ENCODE assay signal across 23 mouse cellular contexts in genomic region chr13:37432653-37433052, GRCm38 (mm10).
DNase-seq lines count a peak whose midpoint lies in the region; ATAC-seq and TF ChIP-seq lines count a peak whose summit lies in the region.
"Had no signal": no experiment of that assay in that cellular context is flagged by ENCODE, and none has a peak within 500 bp of the region (broad histone marks: within the 10 kb centered on the region; RNA-seq: fewer than 3 reads in every experiment).

No protein-coding gene starts in this region.

- 13% methylated on average over 4 of the region's 4 CpGs for WGBS in liver, embryonic 11.5 days
- 45% methylated on average over 4 of the region's 4 CpGs for WGBS in hindbrain, embryonic 11.5 days
- 27% methylated on average over 4 of the region's 4 CpGs for WGBS in intestine, embryonic 15.5 days

- H3K4me2 ChIP-seq in liver, embryonic 11.5 days = peak overlapping the region; percentile 10; the same call in 1 of the 2 replicates
- H3K4me2 ChIP-seq in hindbrain, embryonic 11.5 days (replicated peaks; ENCODE audit: low read depth, low read length) = no peak overlapping the region
- no peak overlapping the region for H3K4me2 ChIP-seq in intestine, embryonic 15.5 days (replicated peaks)
- H3K4me2 ChIP-seq: heart, embryonic 12.5 days; hindbrain, embryonic 15.5 days; limb, embryonic 12.5 days; lung, embryonic 15.5 days; neural tube, embryonic 15.5 days had no signal

- no peaks in the 10 kb centered on the region for H3K9me3 ChIP-seq in liver, embryonic 11.5 days (ENCODE audit: control insufficient read depth, low read length)
- no peaks in the 10 kb centered on the region for H3K9me3 ChIP-seq in MEL (replicated peaks; ENCODE audit: insufficient read depth, low read length)
- no peaks in the 10 kb centered on the region for H3K9me3 ChIP-seq in hindbrain, embryonic 11.5 days (ENCODE audit: control insufficient read depth, low read length)
- H3K9me3 ChIP-seq in intestine, embryonic 15.5 days = no peaks in the 10 kb centered on the region
- H3K9me3 ChIP-seq: forebrain, embryonic 10.5 days; heart, embryonic 12.5 days; hindbrain, embryonic 15.5 days; limb, embryonic 12.5 days; lung, embryonic 15.5 days; neural tube, embryonic 15.5 days had no signal

- no peaks in the 10 kb centered on the region; the same call in 1 of the 2 replicates for H3K4me1 ChIP-seq in liver, embryonic 11.5 days (replicated peaks; ENCODE audit: control insufficient read depth, insufficient read depth, low read length)
- H3K4me1 ChIP-seq in MEL (ENCODE audit: control insufficient read depth in 1 of 2, insufficient read depth in 2 of 2, low read length in 2 of 2) = peaks cover 0 to 5% of the 10 kb centered on the region in 2 experiments; a peak in 1 of 4 replicates
- H3K4me1 ChIP-seq in hindbrain, embryonic 11.5 days (replicated peaks; ENCODE audit: control insufficient read depth, insufficient read depth, low read length) = no peaks in the 10 kb centered on the region
- H3K4me1 ChIP-seq in intestine, embryonic 15.5 days (replicated peaks) = peaks cover 5% of the 10 kb centered on the region; the same call in 1 of the 2 replicates

- ATAC-seq in liver, embryonic 11.5 days (replicated peaks; ENCODE audit: low FRiP score) = no peak
- ATAC-seq in megakaryocyte, adult 5-6 weeks (ENCODE audit: poor library complexity, severe bottlenecking) = peak; percentile 31; the same call in 1 of the 2 replicates
- no peak for ATAC-seq in hindbrain, embryonic 11.5 days (ENCODE audit: low FRiP score)
- no peak for ATAC-seq in intestine, embryonic 15.5 days

- no peak for TF ChIP-seq CTCF in MEL (IDR thresholded peaks at IDR 0.05 in 2 of 3, conservative IDR thresholded peaks at IDR 0.05 in 1 of 3; ENCODE audit: control insufficient read depth in 1 of 3, insufficient read depth in 1 of 3, low read depth in 2 of 3, low read length in 3 of 3, poor library complexity in 1 of 3, severe bottlenecking in 1 of 3)

- TF ChIP-seq RAD21 in MEL (IDR thresholded peaks at IDR 0.05; ENCODE audit: low read depth, low read length) = no peak

- H3K4me3 ChIP-seq in liver, embryonic 11.5 days (ENCODE audit: low read depth, low read length) = no peak overlapping the region
- no peak overlapping the region for H3K4me3 ChIP-seq in MEL (ENCODE audit: control insufficient read depth in 1 of 2, insufficient read depth in 1 of 2, low read depth in 2 of 2, low read length in 2 of 2)
- no peak overlapping the region for H3K4me3 ChIP-seq in hindbrain, embryonic 11.5 days (ENCODE audit: low read depth, low read length)
- no peak overlapping the region for H3K4me3 ChIP-seq in intestine, embryonic 15.5 days (replicated peaks)
- H3K4me3 ChIP-seq: forebrain, embryonic 10.5 days; heart, embryonic 12.5 days; hindbrain, embryonic 15.5 days; limb, embryonic 12.5 days; lung, embryonic 15.5 days; myocyte; neural tube, embryonic 15.5 days had no signal

- TF ChIP-seq POLR2A in MEL (IDR thresholded peaks at IDR 0.05; ENCODE audit: control insufficient read depth in 1 of 2, insufficient read depth in 1 of 2, low read depth in 1 of 2, low read length in 2 of 2, poor library complexity in 1 of 2) = no peak

- H3K79me2 ChIP-seq in MEL (ENCODE audit: control insufficient read depth, insufficient read depth, low read length, poor library complexity) = no peaks in the 10 kb centered on the region

- H3K27me3 ChIP-seq in liver, embryonic 11.5 days (replicated peaks; ENCODE audit: control insufficient read depth, insufficient read depth, low read length) = peaks cover 5% of the 10 kb centered on the region; the same call in 1 of the 2 replicates
- H3K27me3 ChIP-seq in MEL (ENCODE audit: control insufficient read depth in 1 of 2, insufficient read depth in 2 of 2, low read length in 2 of 2) = peaks cover 0 to 4% of the 10 kb centered on the region in 2 experiments; a peak in 1 of 4 replicates
- peaks cover 18% of the 10 kb centered on the region for H3K27me3 ChIP-seq in hindbrain, embryonic 11.5 days (ENCODE audit: control insufficient read depth, insufficient read depth, low read length)
- H3K27me3 ChIP-seq in intestine, embryonic 15.5 days (replicated peaks) = 0 out of 2 replicates have a peak, but pooled peaks cover 3% of the 10 kb centered on the region
- H3K27me3 ChIP-seq: lung, embryonic 15.5 days had no signal

- H3K9ac ChIP-seq in liver, embryonic 11.5 days (ENCODE audit: low read depth, low read length) = no peak overlapping the region
- H3K9ac ChIP-seq in MEL (ENCODE audit: control insufficient read depth, low read depth, low read length, poor library complexity, severe bottlenecking) = no peak overlapping the region
- no peak overlapping the region for H3K9ac ChIP-seq in hindbrain, embryonic 11.5 days (ENCODE audit: low read depth, low read length)
- H3K9ac ChIP-seq in intestine, embryonic 15.5 days = no peak overlapping the region
- H3K9ac ChIP-seq: heart, embryonic 12.5 days; hindbrain, embryonic 15.5 days; limb, embryonic 12.5 days; liver, embryonic 14.5 days; lung, embryonic 15.5 days; neural tube, embryonic 15.5 days had no signal

- no peak for TF ChIP-seq EP300 in MEL (IDR thresholded peaks at IDR 0.05; ENCODE audit: low read depth in 1 of 2, low read length in 2 of 2)

- no peak overlapping the region for H3K27ac ChIP-seq in liver, embryonic 11.5 days (ENCODE audit: low read depth, low read length)
- no peak overlapping the region for H3K27ac ChIP-seq in MEL (ENCODE audit: control insufficient read depth, low read depth, low read length)
- no peak overlapping the region for H3K27ac ChIP-seq in hindbrain, embryonic 11.5 days (ENCODE audit: low read depth, low read length)
- H3K27ac ChIP-seq in intestine, embryonic 15.5 days = no peak overlapping the region
- H3K27ac ChIP-seq: forebrain, embryonic 10.5 days; hindbrain, embryonic 15.5 days; kidney, postnatal 0 days; limb, embryonic 12.5 days; liver, embryonic 14.5 days; lung, embryonic 15.5 days; neural tube, embryonic 15.5 days had no signal

- DNase-seq in liver, embryonic 11.5 days (ENCODE audit: low spot score) = no peak
- no peak for DNase-seq in liver
- no peak for DNase-seq in MEL (ENCODE audit: low read depth, low spot score)
- DNase-seq in hindbrain, embryonic 11.5 days (ENCODE audit: low spot score) = no peak
- no peak for DNase-seq in thymus, postnatal 10 days (ENCODE audit: low spot score in 2 of 2)
- DNase-seq: adrenal gland, postnatal 10 days; cerebellum, adult 9-11 months; embryo, embryonic 11 days; kidney, adult 18-20 months; lung, postnatal 4 days; midbrain, embryonic 14.5 days; thymus, postnatal 4 days had no signal

- no peaks in the 10 kb centered on the region for H3K36me3 ChIP-seq in liver, embryonic 11.5 days (ENCODE audit: control insufficient read depth, insufficient read depth, low read length)
- H3K36me3 ChIP-seq in MEL (ENCODE audit: control insufficient read depth in 1 of 2, insufficient read depth in 2 of 2, low read length in 2 of 2) = peaks cover 0 to 3% of the 10 kb centered on the region in 2 experiments; a peak in 1 of 4 replicates
- no peaks in the 10 kb centered on the region for H3K36me3 ChIP-seq in hindbrain, embryonic 11.5 days (ENCODE audit: control insufficient read depth, insufficient read depth, low read length)
- no peaks in the 10 kb centered on the region for H3K36me3 ChIP-seq in intestine, embryonic 15.5 days
- H3K36me3 ChIP-seq: forebrain, embryonic 10.5 days; heart, embryonic 12.5 days; hindbrain, embryonic 15.5 days; limb, embryonic 12.5 days; lung, embryonic 15.5 days; neural tube, embryonic 15.5 days had no signal

TF ChIP-seq in MEL, 35 proteins besides CTCF, POLR2A, EP300 and RAD21:
- TF ChIP-seq USF2 (IDR thresholded peaks at IDR 0.05; ENCODE audit: borderline replicate concordance in 1 of 2, insufficient read depth in 1 of 2, low read depth in 1 of 2, low read length in 2 of 2) (no peak), NRF1 (IDR thresholded peaks at IDR 0.05; ENCODE audit: insufficient read depth, low read depth, low read length, poor library complexity, severe bottlenecking) (no peak), USF1 (IDR thresholded peaks at IDR 0.05; ENCODE audit: low read depth, low read length) (peak; percentile 73; the same call in 1 of the 2 replicates), MYB (IDR thresholded peaks at IDR 0.05; ENCODE audit: low read depth, low read length) (no peak), BHLHE40 (IDR thresholded peaks at IDR 0.05; ENCODE audit: borderline replicate concordance, low read depth, low read length) (0 out of 2 replicates have a peak, but pooled peaks have one; percentile 35), MEF2A (IDR thresholded peaks at IDR 0.05; ENCODE audit: extremely low read depth, insufficient replicate concordance, low read depth, low read length, poor library complexity, severe bottlenecking) (no peak)
